Mouse (Mus musculus): ENCODE measurements at regions not wholly inside any gene's neighbourhood (a gene's known extent, or its start where the extent isn't known, plus 50 kb on each side); places are given as distances from the start of the nearest gene placed in this dataset.

DNA sequence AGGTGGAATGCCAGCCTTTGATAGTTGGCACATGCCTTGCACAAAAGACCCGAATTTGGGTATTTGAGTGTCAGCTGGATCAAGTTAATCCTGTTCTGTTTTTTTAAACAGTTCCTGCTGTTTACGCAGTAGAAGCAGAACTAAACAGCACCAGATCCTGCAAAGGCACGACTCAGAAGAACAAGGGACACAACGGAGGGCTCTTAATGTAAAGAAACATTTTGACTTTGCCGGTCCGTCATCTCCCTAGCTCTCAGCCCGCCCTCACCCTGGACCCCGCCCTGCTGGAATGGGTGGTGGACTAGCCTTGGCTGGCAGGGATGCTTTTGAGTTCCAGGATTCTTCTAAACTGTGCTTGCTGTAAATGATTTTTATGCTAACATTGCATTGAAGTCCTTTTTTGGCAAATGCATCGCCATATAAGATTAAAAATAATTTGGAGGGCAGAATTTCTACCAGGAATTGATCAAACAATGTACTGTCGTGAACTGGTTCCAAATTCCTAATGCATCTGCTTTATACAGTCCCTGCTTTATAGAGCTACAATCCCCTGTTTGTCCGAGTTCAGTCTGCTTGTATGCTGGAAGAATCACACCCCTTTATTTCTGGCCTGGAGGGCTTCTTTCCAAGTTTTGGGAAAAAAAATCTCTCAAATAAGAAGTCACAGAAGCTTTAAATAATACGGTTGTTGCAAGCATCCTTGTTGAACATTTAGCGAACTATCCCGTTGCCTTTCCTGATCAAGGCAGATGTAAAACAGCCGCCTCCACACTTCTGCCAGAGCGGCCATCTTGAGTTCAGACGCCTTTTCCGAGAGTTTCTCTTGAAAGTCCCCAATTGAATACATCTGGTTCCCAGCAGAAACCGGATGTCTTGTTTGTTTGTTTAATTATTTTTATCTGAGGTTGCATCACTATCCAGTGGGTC lies 308.2 kb downstream of the Pten start:
- Histone ChIP-seq H3K9ac (replicated peaks) (no peak overlapping the region), H3K9me3 (ENCODE audit: control insufficient read depth, low read length) (no peaks in the 10 kb centered on the region), H3K4me2 (ENCODE audit: low read depth) (no peak overlapping the region), H3K27ac (no peak overlapping the region), H3K4me1 (replicated peaks; ENCODE audit: control insufficient read depth in 2 of 2, insufficient read depth in 2 of 2, low read length in 1 of 2) (no peaks in the 10 kb centered on the region), H3K27me3 (ENCODE audit: control insufficient read depth, insufficient read depth, low read length) (no peaks in the 10 kb centered on the region), H3K36me3 (replicated peaks; ENCODE audit: control insufficient read depth, insufficient read depth, low read depth) (no peaks in the 10 kb centered on the region), H3K4me3 (ENCODE audit: insufficient read depth in 1 of 2, low read depth in 2 of 2, low read length in 2 of 2) (no peak overlapping the region)
- TF ChIP-seq EP300 (IDR thresholded peaks at IDR 0.05; ENCODE audit: low read depth) (no peak), CTCF (IDR thresholded peaks at IDR 0.05; ENCODE audit: low read depth) (no peak)
- ATAC-seq (ENCODE audit: insufficient read depth) (no peak), DNase-seq (ENCODE audit: low read depth in 3 of 3, low spot score in 3 of 3) (no peak)
- WGBS (ENCODE audit: insufficient replicate concordance) = 68% methylated on average over 19 of the region's 19 CpGs

DNA sequence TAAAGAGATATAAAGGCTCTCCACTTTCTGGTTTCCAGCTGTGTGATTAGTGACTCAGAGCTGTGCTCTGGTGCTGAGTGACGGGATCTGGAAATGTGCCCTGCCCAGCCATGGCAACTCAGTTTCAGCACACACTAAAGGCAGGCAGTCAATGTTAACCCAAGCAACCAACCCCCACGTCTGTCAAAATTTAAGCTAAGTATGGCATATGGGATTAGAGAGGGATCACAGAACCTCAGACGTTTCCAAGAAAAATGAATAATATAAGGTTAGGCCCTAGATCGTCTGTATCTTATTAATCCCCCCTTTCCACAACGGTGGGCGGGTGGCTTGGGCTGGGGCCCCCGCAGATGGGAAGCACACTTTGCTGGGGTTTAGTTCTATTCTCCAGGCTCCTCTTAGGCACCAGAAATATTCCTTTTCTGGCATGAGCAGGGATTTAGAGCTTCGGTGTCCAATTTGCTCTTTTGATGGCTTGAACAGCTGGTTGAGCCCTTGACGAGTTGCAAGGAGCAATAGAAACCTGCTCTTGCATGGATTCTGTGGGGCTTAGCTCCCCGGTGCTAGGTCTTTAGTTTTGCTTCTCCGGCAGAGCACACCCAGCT lies 311.2 kb downstream of the Pten start:
- DNase-seq (ENCODE audit: low read depth in 3 of 3, low spot score in 3 of 3) (no peak), ATAC-seq (ENCODE audit: insufficient read depth) (no peak)
- H3K9ac ChIP-seq (replicated peaks) = no peak overlapping the region
- TF ChIP-seq CTCF (IDR thresholded peaks at IDR 0.05; ENCODE audit: low read depth) (no peak), EP300 (IDR thresholded peaks at IDR 0.05; ENCODE audit: low read depth) (no peak)
- no peak overlapping the region for H3K27ac ChIP-seq
- H3K4me1 ChIP-seq (replicated peaks; ENCODE audit: control insufficient read depth in 2 of 2, insufficient read depth in 2 of 2, low read length in 1 of 2) = no peaks in the 10 kb centered on the region
- no peaks in the 10 kb centered on the region for H3K27me3 ChIP-seq (ENCODE audit: control insufficient read depth, insufficient read depth, low read length)
- no peak overlapping the region for H3K4me2 ChIP-seq (ENCODE audit: low read depth)
- no peak overlapping the region for H3K4me3 ChIP-seq (ENCODE audit: insufficient read depth in 1 of 2, low read depth in 2 of 2, low read length in 2 of 2)
- no peaks in the 10 kb centered on the region for H3K36me3 ChIP-seq (replicated peaks; ENCODE audit: control insufficient read depth, insufficient read depth, low read depth)
- H3K9me3 ChIP-seq (ENCODE audit: control insufficient read depth, low read length) = no peaks in the 10 kb centered on the region
- WGBS (ENCODE audit: insufficient replicate concordance) = 70% methylated on average over 11 of the region's 11 CpGs

DNA sequence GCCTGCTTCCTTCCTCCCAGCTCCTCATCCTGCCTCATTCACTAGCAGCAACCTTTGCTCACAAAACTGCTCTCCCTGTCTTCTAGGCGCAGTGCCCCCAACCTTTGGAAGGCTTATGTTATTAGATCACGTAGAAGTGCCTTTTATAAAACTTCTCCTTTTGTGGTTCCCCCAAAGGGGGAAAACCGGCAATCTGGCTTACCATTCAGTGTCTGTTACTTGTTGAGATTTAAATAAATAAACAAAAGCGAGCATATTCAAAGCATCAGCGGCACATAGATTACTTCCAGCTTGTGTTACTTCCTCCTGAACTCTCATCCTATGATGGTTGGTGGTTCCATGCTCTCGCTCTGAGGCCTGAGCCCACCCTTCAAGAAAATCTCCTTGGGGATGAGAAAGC lies 312.5 kb downstream of the Pten start:
- Histone ChIP-seq H3K36me3 (replicated peaks; ENCODE audit: control insufficient read depth, insufficient read depth, low read depth) (no peaks in the 10 kb centered on the region), H3K9ac (replicated peaks) (no peak overlapping the region), H3K4me1 (replicated peaks; ENCODE audit: control insufficient read depth in 2 of 2, insufficient read depth in 2 of 2, low read length in 1 of 2) (no peaks in the 10 kb centered on the region), H3K27ac (no peak overlapping the region), H3K9me3 (ENCODE audit: control insufficient read depth, low read length) (no peaks in the 10 kb centered on the region), H3K4me3 (ENCODE audit: insufficient read depth in 1 of 2, low read depth in 2 of 2, low read length in 2 of 2) (no peak overlapping the region), H3K4me2 (ENCODE audit: low read depth) (no peak overlapping the region), H3K27me3 (ENCODE audit: control insufficient read depth, insufficient read depth, low read length) (no peaks in the 10 kb centered on the region)
- DNase-seq (ENCODE audit: low read depth in 3 of 3, low spot score in 3 of 3) (no peak), ATAC-seq (ENCODE audit: insufficient read depth) (no peak)
- no peak for TF ChIP-seq CTCF (IDR thresholded peaks at IDR 0.05; ENCODE audit: low read depth)
- no peak for TF ChIP-seq EP300 (IDR thresholded peaks at IDR 0.05; ENCODE audit: low read depth)
- WGBS (ENCODE audit: insufficient replicate concordance) = 31% methylated on average over 6 of the region's 6 CpGs

DNA sequence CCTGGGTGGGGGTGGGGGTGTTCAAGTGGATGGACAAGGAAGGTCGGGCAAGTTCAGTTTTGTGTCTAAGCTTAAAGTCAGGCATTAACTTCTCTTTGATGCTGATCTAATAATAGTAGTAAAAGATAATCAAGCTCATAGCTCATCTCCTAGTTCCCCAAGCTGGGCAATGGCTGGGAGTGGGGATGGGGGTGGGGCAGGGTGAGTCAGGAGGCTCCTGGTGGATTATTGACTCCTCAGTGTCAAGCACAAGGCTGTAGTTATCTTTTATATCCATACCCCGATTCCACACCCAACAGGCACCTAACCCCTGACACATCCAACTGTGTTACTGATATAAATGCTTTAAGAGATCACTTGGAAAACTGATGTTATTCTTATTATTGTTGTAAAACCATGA lies 315.0 kb downstream of the Pten start:
- H3K4me2 ChIP-seq (ENCODE audit: low read depth) = no peak overlapping the region
- ATAC-seq (ENCODE audit: insufficient read depth) (no peak), DNase-seq (ENCODE audit: low read depth in 3 of 3, low spot score in 3 of 3) (no peak)
- no peak overlapping the region for H3K27ac ChIP-seq
- no peaks in the 10 kb centered on the region for H3K36me3 ChIP-seq (replicated peaks; ENCODE audit: control insufficient read depth, insufficient read depth, low read depth)
- H3K9ac ChIP-seq (replicated peaks) = no peak overlapping the region
- WGBS (ENCODE audit: insufficient replicate concordance) = 44% methylated on average over 2 of the region's 2 CpGs
- H3K4me3 ChIP-seq (ENCODE audit: insufficient read depth in 1 of 2, low read depth in 2 of 2, low read length in 2 of 2) = no peak overlapping the region
- no peaks in the 10 kb centered on the region for H3K27me3 ChIP-seq (ENCODE audit: control insufficient read depth, insufficient read depth, low read length)
- no peaks in the 10 kb centered on the region for H3K9me3 ChIP-seq (ENCODE audit: control insufficient read depth, low read length)
- TF ChIP-seq EP300 (IDR thresholded peaks at IDR 0.05; ENCODE audit: low read depth) (no peak), CTCF (IDR thresholded peaks at IDR 0.05; ENCODE audit: low read depth) (no peak)
- H3K4me1 ChIP-seq (replicated peaks; ENCODE audit: control insufficient read depth in 2 of 2, insufficient read depth in 2 of 2, low read length in 1 of 2) = no peaks in the 10 kb centered on the region

DNA sequence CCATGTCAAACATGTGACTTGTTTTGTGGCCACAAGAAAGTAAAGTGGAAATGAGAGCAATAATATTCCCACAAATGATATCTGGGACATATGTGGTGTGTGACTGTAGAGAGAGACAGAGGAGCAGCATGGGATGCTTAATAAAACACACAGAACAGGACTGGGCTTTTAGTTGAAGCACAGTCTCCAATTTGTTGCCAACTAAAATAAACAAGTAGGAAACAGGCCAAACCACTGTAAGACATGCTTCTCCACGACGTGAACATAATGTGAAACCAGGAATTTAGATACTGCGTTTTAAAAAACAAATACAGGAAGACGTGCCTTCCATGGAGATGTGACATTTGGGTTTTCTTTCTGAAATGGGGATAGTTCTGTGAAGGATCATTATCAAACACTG lies 317.2 kb downstream of the Rnls start:
- H3K4me2 ChIP-seq (ENCODE audit: low read depth) = no peak overlapping the region
- H3K9ac ChIP-seq (replicated peaks) = no peak overlapping the region
- H3K27me3 ChIP-seq (ENCODE audit: control insufficient read depth, insufficient read depth, low read length) = no peaks in the 10 kb centered on the region
- H3K27ac ChIP-seq = no peak overlapping the region
- no peaks in the 10 kb centered on the region for H3K36me3 ChIP-seq (replicated peaks; ENCODE audit: control insufficient read depth, insufficient read depth, low read depth)
- no peak for ATAC-seq (ENCODE audit: insufficient read depth)
- TF ChIP-seq CTCF (IDR thresholded peaks at IDR 0.05; ENCODE audit: low read depth) (no peak), EP300 (IDR thresholded peaks at IDR 0.05; ENCODE audit: low read depth) (no peak)
- H3K4me3 ChIP-seq (ENCODE audit: insufficient read depth in 1 of 2, low read depth in 2 of 2, low read length in 2 of 2) = no peak overlapping the region
- no peak for DNase-seq (ENCODE audit: low read depth in 3 of 3, low spot score in 3 of 3)
- H3K9me3 ChIP-seq (ENCODE audit: control insufficient read depth, low read length) = no peaks in the 10 kb centered on the region
- H3K4me1 ChIP-seq (replicated peaks; ENCODE audit: control insufficient read depth in 2 of 2, insufficient read depth in 2 of 2, low read length in 1 of 2) = peaks cover 0 to 2% of the 10 kb centered on the region in 2 experiments; a peak in 1 of 4 replicates
- WGBS (ENCODE audit: insufficient replicate concordance) = 61% methylated on average over 4 of the region's 4 CpGs

Measured in liver, embryonic 14.5 days (tissue).